Mouse (Mus musculus): ENCODE measurements around the gene H3f3b.

DNA sequence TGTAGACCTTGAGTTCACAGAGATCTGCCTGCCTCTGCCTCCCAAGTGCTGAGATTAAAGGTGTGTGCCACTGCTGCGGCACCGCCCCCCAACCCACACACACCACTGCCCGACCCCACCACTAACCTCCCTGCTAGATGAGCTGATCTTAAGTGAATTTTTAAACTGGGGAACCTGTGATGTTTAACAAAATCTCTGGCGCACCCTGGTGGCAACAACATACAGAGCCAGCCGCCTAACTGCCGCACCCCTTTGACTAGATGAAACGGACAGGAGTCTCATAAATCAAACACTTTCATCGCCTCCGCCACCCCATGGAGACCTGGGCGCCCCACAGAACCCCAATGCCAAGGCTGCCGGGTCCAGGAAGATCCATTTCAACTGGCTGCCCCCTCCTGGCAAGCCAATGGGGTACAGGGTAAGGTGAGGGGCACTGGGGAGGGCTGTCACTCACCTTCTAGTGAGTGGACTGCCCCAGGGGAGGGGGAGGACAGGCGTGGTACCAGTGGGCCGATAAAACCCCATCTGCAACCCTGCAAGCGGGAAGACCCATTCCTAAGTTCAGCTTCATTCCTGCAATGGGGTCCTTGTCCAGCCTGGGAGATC lies 28.1 kb downstream of the H3f3b start:
- TF ChIP-seq POLR2A (IDR thresholded peaks at IDR 0.05; ENCODE audit: insufficient read length, low read depth), result no peak
- TF ChIP-seq MYOG (IDR thresholded peaks at IDR 0.05; ENCODE audit: control insufficient read depth in 1 of 3, insufficient read depth in 1 of 3, insufficient read length in 2 of 3, low read depth in 2 of 3), result no peak
- no peak for TF ChIP-seq MAX (IDR thresholded peaks at IDR 0.05; ENCODE audit: low read depth)
- TF ChIP-seq TCF12 (IDR thresholded peaks at IDR 0.05; ENCODE audit: insufficient read depth, poor library complexity, severe bottlenecking), result no peak
- TF ChIP-seq USF1 (IDR thresholded peaks at IDR 0.05; ENCODE audit: low read depth), result no peak
- TF ChIP-seq POLR2AphosphoS2 (IDR thresholded peaks at IDR 0.05; ENCODE audit: insufficient read length, low read depth), result no peak
- no peak for TF ChIP-seq TCF3 (IDR thresholded peaks at IDR 0.05; ENCODE audit: insufficient read length, low read depth)
- TF ChIP-seq E2F4 (IDR thresholded peaks at IDR 0.05; ENCODE audit: insufficient read depth), result no peak
- no peak for TF ChIP-seq SRF (IDR thresholded peaks at IDR 0.05; ENCODE audit: control insufficient read depth, insufficient read length, low read depth)
- TF ChIP-seq CEBPB (IDR thresholded peaks at IDR 0.05; ENCODE audit: insufficient read depth, poor library complexity, severe bottlenecking), result no peak
- no peak for TF ChIP-seq REST (IDR thresholded peaks at IDR 0.05; ENCODE audit: insufficient read depth, insufficient read length)
- TF ChIP-seq MYOD1 (IDR thresholded peaks at IDR 0.05; ENCODE audit: control insufficient read depth in 1 of 3, insufficient read length in 2 of 3, low read depth in 2 of 3), result no peak

Data from myocyte (in vitro differentiated cells).